Mouse (Mus musculus) lung, postnatal 14 days (tissue): Measurements from ENCODE around the gene Mlph.

Experiments
- DNase-seq: peaks from one replicate; pipeline ENCODE4 v3.0.0; 2021

Gene Mlph

DNA sequence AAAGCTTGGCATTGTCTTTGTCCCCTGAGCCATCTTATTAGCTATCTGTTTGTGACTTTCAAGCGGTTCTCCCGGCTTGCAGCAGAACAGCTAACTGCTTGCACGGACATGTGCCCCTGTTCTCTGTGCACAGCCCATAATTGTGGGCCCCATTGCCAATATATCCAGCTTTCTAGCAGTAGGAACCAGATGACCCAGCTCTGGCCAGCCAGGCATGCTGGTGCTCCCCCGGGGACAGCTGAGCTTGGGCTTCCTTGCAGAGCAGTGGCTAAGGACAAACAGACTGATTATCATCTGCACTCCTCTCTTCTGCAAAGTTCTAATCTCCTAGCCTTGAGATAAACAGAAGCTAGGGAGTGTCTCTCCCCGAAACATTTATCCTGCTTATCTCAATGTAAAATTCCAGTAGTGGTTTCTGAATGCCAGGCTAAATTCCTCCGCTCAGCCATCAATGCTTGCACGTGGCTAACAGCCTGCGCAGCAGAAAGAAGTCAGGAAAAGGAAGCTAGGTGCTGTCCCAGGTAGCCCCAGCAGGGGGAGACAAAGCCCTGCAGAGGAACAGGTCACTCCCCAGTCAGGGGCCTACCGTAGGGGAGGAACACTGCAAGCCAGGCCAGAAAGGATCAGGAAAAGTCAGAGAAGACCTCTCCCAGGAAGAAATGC, 58.2 kb downstream of the Mlph start:
- DNase-seq = peak; percentile 98

GRCm38 (mm10) chr1:90973574-90973911, 58.7 kb downstream of the Mlph start:
- no peak for DNase-seq

DNA sequence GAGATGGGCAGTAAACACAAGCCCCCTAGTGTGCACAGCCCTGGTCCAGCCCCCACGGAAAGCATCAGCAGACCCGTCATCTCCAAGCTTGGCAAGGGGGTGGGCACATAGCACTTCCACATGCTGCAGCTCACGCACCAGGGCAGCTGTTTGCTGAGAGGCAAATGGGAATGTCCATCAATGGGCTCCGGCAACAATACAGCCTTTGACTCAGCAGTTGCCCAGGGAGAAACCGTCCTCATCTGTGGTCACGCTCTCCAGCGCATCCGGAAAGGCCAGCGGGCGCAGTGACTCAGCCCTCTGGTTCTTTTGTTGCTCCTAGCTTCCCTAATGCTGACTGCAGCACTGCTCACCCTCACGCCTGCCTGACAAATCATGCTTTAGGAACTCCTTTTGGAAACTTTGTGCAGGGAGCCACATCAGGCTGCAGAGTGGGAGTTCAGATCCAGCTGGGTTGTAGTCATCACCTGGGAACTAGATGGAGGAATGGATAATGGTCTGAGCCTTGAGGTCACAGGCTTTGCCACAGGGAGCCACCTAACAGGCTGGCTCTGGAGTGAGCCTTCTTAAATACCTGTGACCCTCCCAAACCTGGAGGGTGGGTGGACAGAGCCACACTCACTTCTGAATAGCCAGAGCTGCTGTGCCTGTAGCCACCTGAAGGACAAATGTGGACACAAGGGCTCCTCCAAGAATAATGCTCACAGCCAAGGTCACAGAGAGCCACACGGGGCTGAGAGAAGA, 60.2 kb downstream of the Mlph start:
- peak; percentile 25 for DNase-seq

DNA sequence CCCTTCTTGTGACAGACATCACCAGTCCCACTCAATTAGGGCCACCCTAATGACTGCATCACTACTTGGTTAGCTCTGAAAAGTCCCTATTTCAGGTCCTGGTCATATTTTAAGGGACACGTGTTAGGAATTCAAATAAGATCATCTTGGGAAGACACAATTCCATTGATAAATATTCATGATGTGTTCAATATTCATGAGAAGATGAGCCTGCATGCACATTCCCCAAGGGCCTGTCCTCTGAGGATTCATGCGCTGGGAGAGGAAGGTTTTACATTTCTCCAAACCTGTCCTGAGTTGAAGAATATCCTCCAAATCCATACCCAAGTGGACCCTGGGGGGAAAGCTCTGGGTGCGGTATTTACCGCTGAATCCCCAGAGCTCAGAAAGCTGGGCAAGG, 61.1 kb downstream of the Mlph start:
- no peak for DNase-seq

DNA sequence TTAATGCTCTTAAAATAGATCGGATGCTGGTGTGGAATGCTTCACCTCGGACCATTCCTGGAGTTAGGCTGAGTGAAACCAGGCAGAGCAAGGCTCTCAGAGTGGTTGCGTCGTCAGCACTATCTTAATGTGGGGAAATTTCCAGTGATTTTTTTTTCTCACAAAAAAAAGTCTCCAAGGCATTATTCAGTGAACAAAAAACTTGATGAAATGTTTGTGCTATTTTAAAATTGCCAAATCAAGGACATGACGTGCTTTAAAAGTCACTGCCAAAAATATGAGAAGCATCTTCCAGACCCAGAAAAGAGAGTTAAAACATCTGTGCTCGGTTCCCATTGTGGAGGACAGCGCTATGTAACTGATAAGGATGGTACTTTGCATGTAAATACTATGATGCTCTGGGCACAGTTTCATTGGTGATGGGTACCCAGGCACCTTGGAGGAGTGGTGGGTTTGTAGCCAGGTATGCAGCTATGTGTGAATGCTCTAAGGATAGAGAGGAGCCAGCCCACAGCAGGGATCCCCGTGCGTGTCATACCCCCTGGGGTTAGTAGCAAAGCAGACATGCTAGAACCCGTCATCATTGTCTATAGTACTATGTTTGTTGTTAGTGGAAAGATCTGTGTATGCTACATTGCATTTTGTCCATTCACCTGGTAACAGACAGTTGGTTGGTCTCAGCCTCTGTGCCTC, 65.9 kb downstream of the Mlph start:
- no peak for DNase-seq

- no peak for DNase-seq
Measured at GRCm38 (mm10) chr1:90981346-90981745, 66.5 kb downstream of the Mlph start.

- no peak for DNase-seq
Measured at GRCm38 (mm10) chr1:90995916-90996315, 81.0 kb downstream of the Mlph start.

GRCm38 (mm10) chr1:90997136-90997535, 82.3 kb downstream of the Mlph start:
- no peak for DNase-seq

GRCm38 (mm10) chr1:90997641-90998040, 82.8 kb downstream of the Mlph start:
- no peak for DNase-seq

GRCm38 (mm10) chr1:90998268-90998890, 83.5 kb downstream of the Mlph start, which contains the start of gene Lrrfip1:
Gene Lrrfip1, plus strand, starts transcription at chr1:90998737.
- peak; percentile 54 for DNase-seq

DNA sequence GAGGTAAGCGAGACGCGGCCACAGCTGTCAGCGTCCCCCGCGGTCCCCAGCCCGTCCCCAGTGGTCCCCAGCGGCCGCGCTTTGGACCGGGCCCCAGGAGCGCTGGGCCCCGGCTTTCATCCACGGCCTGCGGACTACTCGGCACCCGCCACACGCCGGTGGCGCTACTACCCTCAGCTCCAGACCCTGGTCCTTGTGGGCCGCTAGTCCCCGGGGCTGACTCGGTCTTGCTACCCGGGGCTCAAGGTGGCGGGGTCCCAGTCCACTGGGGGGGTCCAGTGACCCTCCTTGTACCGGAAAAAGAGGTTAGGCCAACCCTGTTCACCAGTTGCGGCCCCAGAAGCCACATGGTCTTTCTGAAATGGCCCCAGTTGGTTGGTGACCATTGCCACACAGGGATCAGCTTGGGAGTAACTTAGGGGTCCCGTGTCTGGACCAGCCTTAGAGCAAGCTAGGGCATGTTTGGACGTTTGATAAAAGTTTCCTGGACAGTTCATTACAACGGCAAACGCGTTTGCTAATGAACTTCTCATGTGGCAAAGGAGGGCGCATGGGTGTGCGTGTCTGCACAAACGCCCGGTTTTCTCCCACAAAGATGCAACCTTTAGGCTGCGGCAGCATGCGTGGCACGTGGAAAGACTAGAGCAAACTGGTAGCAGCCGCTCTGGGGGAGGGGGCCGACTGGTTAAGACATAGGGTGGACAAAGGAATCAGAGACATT, 84.2 kb downstream of the Mlph start:
- DNase-seq = peak; percentile 19

GRCm38 (mm10) chr1:90999911-91000601, 85.2 kb downstream of the Mlph start:
- no peak for DNase-seq
